Mouse (Mus musculus): ENCODE measurements around the gene Erfe.

DNA sequence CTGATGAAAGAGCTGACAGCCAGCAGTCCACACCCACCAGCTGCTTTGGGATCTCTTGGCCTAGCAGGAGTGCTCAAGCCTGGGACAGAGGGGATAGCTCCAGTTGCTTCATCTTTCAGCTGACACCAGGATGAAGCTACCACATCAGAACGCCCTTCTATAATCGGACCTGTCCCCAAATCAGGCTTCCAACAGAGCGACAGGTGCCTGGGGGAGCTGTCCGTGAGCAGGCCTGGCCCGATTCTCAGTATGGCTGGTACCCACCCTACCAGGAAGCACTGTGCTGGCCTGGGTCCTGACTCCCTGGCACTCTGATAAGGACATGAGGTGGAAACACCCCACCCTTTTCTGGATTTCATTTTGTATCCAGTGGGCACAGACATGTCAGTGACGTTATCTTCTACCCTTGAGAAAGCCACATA, 7.2 kb downstream of the Erfe start:
- TF ChIP-seq CTCF (IDR thresholded peaks at IDR 0.05; ENCODE audit: control insufficient read depth, insufficient read depth, insufficient read length) (no peak), CEBPB (IDR thresholded peaks at IDR 0.05; ENCODE audit: low read depth) (no peak), MAX (IDR thresholded peaks at IDR 0.05) (no peak), USF1 (IDR thresholded peaks at IDR 0.05; ENCODE audit: low read depth) (no peak), MYOG (IDR thresholded peaks at IDR 0.05; ENCODE audit: control insufficient read depth, extremely low read depth, insufficient read length) (no peak), FOSL1 (IDR thresholded peaks at IDR 0.05; ENCODE audit: insufficient read depth, low read length, poor library complexity, severe bottlenecking) (no peak), MYOD1 (IDR thresholded peaks at IDR 0.05; ENCODE audit: control insufficient read depth, insufficient read length, low read depth) (no peak)
